Mouse (Mus musculus): ENCODE results near the gene Olfr222. TPM values are rescaled to one million over a fixed set of nuclear protein-coding genes. Genes with fewer than 3 reads are reported as not detected.

Olfr222 gene
- polyA plus RNA-seq, 1 experiment from 2014 or later, result not detected

- no peak overlapping the region for H3K4me2 ChIP-seq (replicated peaks)
- H3K9ac ChIP-seq (replicated peaks), result no peak overlapping the region
- H3K9me3 ChIP-seq, result no peaks in the 10 kb centered on the region
- no peak overlapping the region for H3K27ac ChIP-seq
- ATAC-seq, result no peak
- H3K27me3 ChIP-seq, result no peaks in the 10 kb centered on the region
- 40% methylated on average over 6 of the region's 6 CpGs for WGBS
- no peaks in the 10 kb centered on the region for H3K36me3 ChIP-seq
- H3K4me1 ChIP-seq (replicated peaks), result no peaks in the 10 kb centered on the region
- H3K4me3 ChIP-seq (replicated peaks), result no peak overlapping the region
Measured at GRCm38 (mm10) chr11:59584539-59584938, 8.5 kb upstream of the Olfr222 start.

- Histone ChIP-seq H3K36me3 (no peaks in the 10 kb centered on the region), H3K4me2 (replicated peaks) (no peak overlapping the region)
Measured at GRCm38 (mm10) chr11:59575726-59576125, 309 bp downstream of the Olfr222 start.

GRCm38 (mm10) chr11:59569306-59569705 lies 6.7 kb downstream of the Olfr222 start:
- Histone ChIP-seq H3K9me3 (no peaks in the 10 kb centered on the region), H3K4me1 (replicated peaks) (no peaks in the 10 kb centered on the region), H3K4me3 (replicated peaks) (no peak overlapping the region), H3K4me2 (replicated peaks) (no peak overlapping the region), H3K27me3 (no peaks in the 10 kb centered on the region), H3K9ac (replicated peaks) (no peak overlapping the region), H3K27ac (no peak overlapping the region), H3K36me3 (no peaks in the 10 kb centered on the region)
- 63% methylated on average over 3 of the region's 3 CpGs for WGBS
- no peak for ATAC-seq

More at GRCm38 (mm10) chr11:59575726-59576125, 309 bp downstream of the Olfr222 start:
- Histone ChIP-seq H3K4me3 (replicated peaks) (no peak overlapping the region), H3K4me1 (replicated peaks) (no peaks in the 10 kb centered on the region), H3K27me3 (no peaks in the 10 kb centered on the region), H3K9me3 (no peaks in the 10 kb centered on the region), H3K27ac (no peak overlapping the region), H3K9ac (replicated peaks) (no peak overlapping the region)
- 74% methylated on average over 9 of the region's 9 CpGs for WGBS
- no peak for ATAC-seq

GRCm38 (mm10) chr11:59562837-59563236 lies 13.2 kb downstream of the Olfr222 start:
- Histone ChIP-seq H3K27ac (no peak overlapping the region), H3K9ac (replicated peaks) (no peak overlapping the region), H3K4me3 (replicated peaks) (no peak overlapping the region), H3K4me1 (replicated peaks) (no peaks in the 10 kb centered on the region), H3K27me3 (no peaks in the 10 kb centered on the region), H3K36me3 (no peaks in the 10 kb centered on the region), H3K9me3 (no peaks in the 10 kb centered on the region), H3K4me2 (replicated peaks) (no peak overlapping the region)
- WGBS, result 61% methylated on average over 9 of the region's 9 CpGs
- ATAC-seq, result no peak

- 95% methylated on average over 4 of the region's 4 CpGs for WGBS
- Histone ChIP-seq H3K4me1 (replicated peaks) (no peaks in the 10 kb centered on the region), H3K4me2 (replicated peaks) (no peak overlapping the region), H3K27me3 (no peaks in the 10 kb centered on the region), H3K4me3 (replicated peaks) (no peak overlapping the region), H3K27ac (no peak overlapping the region), H3K36me3 (no peaks in the 10 kb centered on the region), H3K9me3 (no peaks in the 10 kb centered on the region), H3K9ac (replicated peaks) (no peak overlapping the region)
- no peak for ATAC-seq
Measured at GRCm38 (mm10) chr11:59562336-59562735, 13.7 kb downstream of the Olfr222 start.

- ATAC-seq, result no peak
- 68% methylated on average over 3 of the region's 3 CpGs for WGBS
- no peak overlapping the region for H3K9ac ChIP-seq (replicated peaks)
Measured at GRCm38 (mm10) chr11:59560906-59561305, 15.1 kb downstream of the Olfr222 start.

DNA sequence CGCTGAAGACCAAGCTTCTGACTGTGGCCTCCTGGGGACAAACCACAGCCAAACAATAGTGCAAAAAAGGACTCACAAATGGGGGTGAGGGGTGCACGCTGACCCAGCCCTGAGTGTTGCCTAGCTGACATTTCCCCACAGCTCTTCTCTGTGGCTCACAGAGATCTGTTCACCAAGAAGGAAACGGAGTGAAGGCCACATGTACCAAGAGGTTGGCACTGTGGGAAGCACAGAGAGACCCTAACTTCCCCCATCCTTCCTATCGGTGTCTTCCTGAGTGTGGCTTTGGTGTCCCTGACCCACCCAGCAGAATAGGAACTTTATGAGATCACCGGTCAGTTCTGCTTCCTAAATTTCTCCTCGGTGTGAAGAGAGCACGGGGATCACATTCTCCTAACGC lies 21.5 kb downstream of the Olfr222 start:
- Histone ChIP-seq H3K4me1 (replicated peaks) (no peaks in the 10 kb centered on the region), H3K9me3 (no peaks in the 10 kb centered on the region), H3K27me3 (no peaks in the 10 kb centered on the region), H3K4me3 (replicated peaks) (no peak overlapping the region), H3K9ac (replicated peaks) (no peak overlapping the region), H3K27ac (no peak overlapping the region), H3K36me3 (no peaks in the 10 kb centered on the region), H3K4me2 (replicated peaks) (no peak overlapping the region)
- ATAC-seq, result no peak
- WGBS, result 74% methylated on average over 8 of the region's 8 CpGs

More at GRCm38 (mm10) chr11:59560906-59561305, 15.1 kb downstream of the Olfr222 start:
- Histone ChIP-seq H3K36me3 (no peaks in the 10 kb centered on the region), H3K4me3 (replicated peaks) (no peak overlapping the region), H3K4me2 (replicated peaks) (no peak overlapping the region), H3K27ac (no peak overlapping the region), H3K4me1 (replicated peaks) (no peaks in the 10 kb centered on the region), H3K9me3 (no peaks in the 10 kb centered on the region), H3K27me3 (no peaks in the 10 kb centered on the region)

GRCm38 (mm10) chr11:59554127-59554526 lies 21.9 kb downstream of the Olfr222 start:
- no peaks in the 10 kb centered on the region for H3K9me3 ChIP-seq
- H3K4me3 ChIP-seq (replicated peaks), result no peak overlapping the region
- no peak overlapping the region for H3K4me2 ChIP-seq (replicated peaks)
- H3K4me1 ChIP-seq (replicated peaks), result no peaks in the 10 kb centered on the region
- no peak overlapping the region for H3K9ac ChIP-seq (replicated peaks)
- no peaks in the 10 kb centered on the region for H3K36me3 ChIP-seq
- no peaks in the 10 kb centered on the region for H3K27me3 ChIP-seq
- 92% methylated on average over 11 of the region's 11 CpGs for WGBS
- H3K27ac ChIP-seq, result no peak overlapping the region
- ATAC-seq, result no peak

DNA sequence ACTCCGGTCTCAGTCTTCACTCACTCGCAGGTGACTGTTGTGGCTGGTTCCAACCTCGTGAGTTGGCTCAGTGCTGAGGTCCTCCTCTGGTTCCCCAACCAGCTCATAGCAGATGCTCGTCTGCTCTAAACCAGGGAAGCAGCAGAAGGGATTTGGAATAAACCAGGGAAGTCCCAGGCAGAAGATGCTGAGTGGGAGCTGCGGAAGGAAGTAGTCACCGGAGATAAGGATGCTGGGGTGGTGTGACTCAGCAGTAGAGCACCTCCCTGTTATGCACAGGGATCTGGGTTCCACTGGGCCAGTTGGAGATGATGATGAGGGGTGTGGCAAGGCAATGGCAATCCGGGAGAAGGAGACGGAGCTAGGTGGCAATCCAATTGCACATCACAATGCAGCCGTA lies 32.0 kb downstream of the Olfr222 start:
- H3K27me3 ChIP-seq, result no peaks in the 10 kb centered on the region
- no peak overlapping the region for H3K4me2 ChIP-seq (replicated peaks)
- H3K4me1 ChIP-seq (replicated peaks), result no peaks in the 10 kb centered on the region
- ATAC-seq, result no peak
- no peak overlapping the region for H3K9ac ChIP-seq (replicated peaks)
- H3K4me3 ChIP-seq (replicated peaks), result no peak overlapping the region
- no peak overlapping the region for H3K27ac ChIP-seq
- H3K36me3 ChIP-seq, result no peaks in the 10 kb centered on the region
- no peaks in the 10 kb centered on the region for H3K9me3 ChIP-seq
- 85% methylated on average over 9 of the region's 9 CpGs for WGBS

- Histone ChIP-seq H3K9ac (replicated peaks) (no peak overlapping the region), H3K27me3 (no peaks in the 10 kb centered on the region), H3K4me3 (replicated peaks) (no peak overlapping the region), H3K36me3 (no peaks in the 10 kb centered on the region), H3K27ac (no peak overlapping the region), H3K4me2 (replicated peaks) (no peak overlapping the region), H3K9me3 (no peaks in the 10 kb centered on the region), H3K4me1 (replicated peaks) (no peaks in the 10 kb centered on the region)
- no peak for ATAC-seq
- WGBS, result 77% methylated on average over 3 of the region's 3 CpGs
Measured at GRCm38 (mm10) chr11:59543376-59543775, 32.7 kb downstream of the Olfr222 start.

DNA sequence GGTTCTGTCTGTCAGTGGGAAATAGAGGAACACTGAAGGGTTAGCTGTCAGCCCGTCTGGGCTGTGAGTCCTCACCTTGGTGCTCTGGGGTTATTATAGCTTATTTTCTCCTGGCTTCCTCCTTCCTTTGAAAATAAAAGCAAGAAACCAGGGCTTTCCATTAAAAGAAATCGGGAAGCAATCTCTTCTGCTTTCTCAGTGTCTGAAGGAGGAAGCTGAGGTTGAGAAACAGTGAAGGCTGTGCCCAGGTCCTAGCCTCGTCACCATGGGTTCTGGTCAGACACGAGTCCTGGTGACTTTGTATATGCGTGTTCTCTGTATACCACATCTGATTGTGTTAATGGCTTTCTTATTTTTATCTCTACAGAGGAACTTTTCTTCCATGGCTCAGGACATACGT lies 33.6 kb downstream of the Olfr222 start:
- no peak overlapping the region for H3K9ac ChIP-seq (replicated peaks)
- no peaks in the 10 kb centered on the region for H3K4me1 ChIP-seq (replicated peaks)
- no peak overlapping the region for H3K4me3 ChIP-seq (replicated peaks)
- H3K36me3 ChIP-seq, result no peaks in the 10 kb centered on the region
- no peak overlapping the region for H3K27ac ChIP-seq
- H3K27me3 ChIP-seq, result no peaks in the 10 kb centered on the region
- H3K9me3 ChIP-seq, result no peaks in the 10 kb centered on the region
- WGBS, result 87% methylated on average over 6 of the region's 6 CpGs
- no peak overlapping the region for H3K4me2 ChIP-seq (replicated peaks)
- no peak for ATAC-seq

- H3K36me3 ChIP-seq, result no peaks in the 10 kb centered on the region
- no peak within 1 kb of the TSS for H3K9ac ChIP-seq (replicated peaks)
- no peak within 1 kb of the TSS for H3K27ac ChIP-seq
- H3K27me3 ChIP-seq, result no peaks in the 10 kb centered on the region
- no peaks in the 10 kb centered on the region for H3K4me1 ChIP-seq (replicated peaks)
- no peak for ATAC-seq
- H3K4me2 ChIP-seq (replicated peaks), result no peak within 1 kb of the TSS
- WGBS, result 48% methylated on average over 3 of the region's 3 CpGs
- H3K4me3 ChIP-seq (replicated peaks), result no peak within 1 kb of the TSS
- no peaks in the 10 kb centered on the region for H3K9me3 ChIP-seq
Measured at GRCm38 (mm10) chr11:59541324-59541723, 34.7 kb downstream of the Olfr222 start, which contains the start of gene Nlrp3. Gene Nlrp3, plus strand, starts transcription at chr11:59541568.

GRCm38 (mm10) chr11:59540123-59540522 lies 35.9 kb downstream of the Olfr222 start:
- Histone ChIP-seq H3K9ac (replicated peaks) (no peak overlapping the region), H3K9me3 (no peaks in the 10 kb centered on the region), H3K4me1 (replicated peaks) (no peaks in the 10 kb centered on the region), H3K36me3 (no peaks in the 10 kb centered on the region), H3K4me2 (replicated peaks) (no peak overlapping the region), H3K4me3 (replicated peaks) (no peak overlapping the region), H3K27me3 (no peaks in the 10 kb centered on the region), H3K27ac (no peak overlapping the region)
- ATAC-seq, result no peak
- WGBS, result 80% methylated on average over 3 of the region's 3 CpGs

Data from midbrain, embryonic 13.5 days (tissue).